Mouse (Mus musculus): ENCODE data around the gene Cma2.
A peak's percentile ranks its signal among the peaks of the same experiment; 100 is the strongest.
"Not testable (repeated sequence)": the region's sequence is repeated elsewhere in the genome, so short reads cannot be mapped to it uniquely, and the experiment has no call there.

The Cma2 gene

GRCm38 (mm10) chr14:55950346-55951030 lies at the start of gene Cma2:
TSS of gene Cma2 (plus strand) at chr14:55950980.
- DNase-seq: no peak

- no peak for DNase-seq
Measured at GRCm38 (mm10) chr14:55905518-55905917, 45.3 kb upstream of the Cma2 start.

- DNase-seq: no peak
Measured at GRCm38 (mm10) chr14:55913406-55913805, 37.4 kb upstream of the Cma2 start.

- DNase-seq: peak; percentile 67 to 80
Measured at GRCm38 (mm10) chr14:55918240-55919082, 32.3 kb upstream of the Cma2 start.

DNA sequence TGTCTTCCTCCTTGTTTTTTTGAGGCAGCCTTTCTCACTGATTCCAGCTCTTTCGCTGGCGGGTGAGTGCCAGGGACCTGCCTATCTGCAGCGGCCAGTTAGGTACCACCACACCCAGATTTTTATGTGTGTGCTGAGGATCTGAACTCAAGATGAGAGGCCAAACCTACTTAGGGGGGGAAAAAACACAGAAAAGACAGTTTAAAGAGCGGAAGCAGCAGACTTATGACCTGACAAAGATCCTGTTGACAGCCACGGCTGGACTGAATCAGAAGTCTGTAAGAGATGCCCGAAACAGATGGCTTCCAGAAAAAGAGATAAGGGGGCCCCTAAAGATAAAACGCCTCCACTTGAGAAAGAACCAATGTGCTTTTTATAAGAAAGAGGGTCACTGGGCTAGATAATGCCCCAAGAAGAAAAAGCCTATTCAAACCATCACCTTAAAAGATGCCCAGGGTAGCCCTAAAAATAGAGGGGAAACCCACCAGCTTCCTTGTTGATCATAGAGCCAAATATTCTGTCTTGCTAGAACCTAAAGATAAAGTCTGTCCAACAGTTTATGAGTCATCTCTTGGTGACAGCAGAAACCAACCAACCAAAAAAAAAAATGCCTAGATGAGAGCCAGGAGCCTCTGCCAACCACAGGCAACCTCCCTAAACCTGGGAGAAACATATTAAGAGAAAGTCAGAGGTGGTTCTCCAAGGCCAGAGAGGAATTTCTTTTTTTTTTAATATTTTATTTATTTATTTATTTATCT lies 28.1 kb upstream of the Cma2 start:
- DNase-seq: no peak

- DNase-seq: no peak
Measured at GRCm38 (mm10) chr14:55926847-55927246, 23.9 kb upstream of the Cma2 start.

GRCm38 (mm10) chr14:55929263-55929997 lies 21.4 kb upstream of the Cma2 start:
- no peak for DNase-seq

- DNase-seq: peak; percentile 22
Measured at GRCm38 (mm10) chr14:55933586-55933985, 17.2 kb upstream of the Cma2 start.

DNA sequence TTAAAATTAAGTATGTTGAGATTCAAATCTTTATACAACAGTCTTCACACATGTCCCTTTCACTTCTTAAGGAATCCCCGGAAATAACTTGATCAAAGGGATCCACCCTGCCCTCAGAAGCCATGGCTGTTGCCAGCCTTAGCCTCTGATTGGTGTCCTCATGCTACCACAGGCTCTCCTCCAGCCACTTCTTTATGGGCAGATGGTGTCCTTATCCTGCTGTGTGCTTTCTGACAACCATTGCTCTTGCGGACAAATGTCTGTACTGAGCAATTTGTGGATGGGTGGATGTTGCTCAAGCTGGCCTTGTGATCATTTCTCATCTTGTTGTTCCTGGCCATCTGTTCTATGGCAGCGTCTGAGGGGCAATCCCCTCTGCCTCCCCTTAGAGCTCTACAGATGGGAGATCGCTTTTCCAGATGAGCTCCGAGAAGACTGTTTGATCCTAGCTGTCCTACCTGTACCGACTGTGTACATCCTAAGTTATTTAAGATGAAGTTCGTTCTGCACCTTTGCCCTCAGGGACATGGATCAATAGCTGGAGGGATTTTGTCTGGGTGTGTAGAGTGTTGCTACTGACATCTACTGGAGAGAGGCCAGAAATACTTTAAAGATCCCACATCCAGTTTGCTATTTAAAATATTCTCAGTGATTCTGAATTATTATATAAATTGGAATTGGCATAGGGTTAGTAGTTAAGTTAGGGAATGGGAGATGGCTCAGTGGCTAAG lies 10.5 kb upstream of the Cma2 start:
- DNase-seq: no peak

DNA sequence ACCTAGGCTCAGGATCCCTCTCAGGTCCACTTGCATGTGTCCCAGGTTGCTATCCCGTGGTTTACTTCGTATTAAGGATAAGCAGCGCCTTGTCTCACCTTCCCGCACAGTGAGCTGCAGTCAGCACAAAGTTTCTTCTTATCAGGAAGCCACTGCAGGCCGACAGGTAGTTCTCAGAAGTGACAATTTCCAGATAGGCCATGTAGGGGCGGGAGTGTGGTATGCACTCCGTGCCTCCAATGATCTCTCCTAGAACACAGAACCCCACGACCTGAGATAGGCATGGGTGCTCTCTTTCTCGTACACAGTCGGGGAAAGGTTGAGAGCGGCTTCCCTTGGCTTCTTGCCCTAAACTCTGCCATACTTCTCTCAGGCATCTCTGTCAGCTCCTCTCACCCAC lies 7.2 kb upstream of the Cma2 start:
- no peak for DNase-seq

DNA sequence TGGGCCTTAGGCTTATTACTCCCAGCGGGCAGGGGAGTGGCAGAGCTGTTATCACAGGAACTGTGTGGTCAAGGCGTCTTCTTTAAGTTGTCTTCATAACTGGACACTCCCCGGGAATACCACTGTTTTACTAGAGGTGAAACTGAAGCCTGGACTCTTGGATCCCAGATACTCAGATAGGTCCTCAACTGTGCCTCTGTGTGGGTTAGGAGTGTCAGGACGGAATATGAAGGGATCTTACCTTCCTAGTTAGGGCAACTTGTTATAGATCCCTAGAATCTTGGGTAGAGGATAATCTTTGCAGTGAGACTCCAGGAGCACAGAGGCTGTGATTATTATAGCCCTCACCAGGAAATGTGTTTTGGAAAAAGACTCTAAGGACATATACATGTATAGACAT lies 6.2 kb upstream of the Cma2 start, which contains the start of gene Cma1:
Cma1 (minus strand) TSS at position 101 of the 400 bp plus-strand sequence.
- DNase-seq: no peak

- no peak for DNase-seq
Measured at GRCm38 (mm10) chr14:55946269-55946969, 4.4 kb upstream of the Cma2 start.

DNA sequence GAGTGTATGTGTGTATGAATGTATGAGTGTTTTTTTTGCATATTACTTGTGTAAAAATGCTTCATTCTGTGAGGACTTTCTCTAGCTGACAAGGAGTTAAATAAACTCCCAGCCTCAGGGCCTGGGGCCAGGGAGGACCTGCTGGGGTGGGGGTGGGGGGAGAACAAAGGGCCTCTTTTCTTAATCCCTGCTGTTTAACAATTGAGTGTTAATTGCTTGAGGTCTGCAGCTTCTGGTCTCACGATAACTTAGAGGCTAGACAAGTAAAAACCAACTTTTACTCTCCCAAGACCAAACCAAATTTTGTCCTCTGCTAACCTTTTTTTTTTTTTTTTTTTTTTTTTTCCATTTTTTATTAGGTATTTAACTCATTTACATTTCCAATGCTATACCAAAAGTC lies 12.5 kb downstream of the Cma2 start:
- DNase-seq: no peak

DNA sequence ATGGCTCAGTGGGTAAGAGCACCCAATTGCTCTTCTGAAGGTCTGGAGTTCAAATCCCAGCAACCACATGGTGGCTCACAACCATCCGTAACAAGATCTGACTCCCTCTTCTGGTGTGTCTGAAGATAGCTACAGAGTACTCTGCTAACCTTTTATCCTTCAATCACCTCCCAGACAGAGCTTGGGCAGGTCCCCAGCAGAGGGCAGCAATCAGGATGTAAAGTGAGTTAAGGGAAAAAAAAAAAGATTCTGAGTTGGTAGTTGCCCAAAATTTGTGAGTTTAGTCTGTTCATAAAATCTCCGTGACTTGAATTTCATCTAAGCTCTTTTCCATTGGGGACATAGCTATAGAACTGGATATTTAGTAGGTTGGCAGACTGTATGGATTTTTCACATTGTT lies 13.1 kb downstream of the Cma2 start:
- DNase-seq: not testable (repeated sequence)

DNA sequence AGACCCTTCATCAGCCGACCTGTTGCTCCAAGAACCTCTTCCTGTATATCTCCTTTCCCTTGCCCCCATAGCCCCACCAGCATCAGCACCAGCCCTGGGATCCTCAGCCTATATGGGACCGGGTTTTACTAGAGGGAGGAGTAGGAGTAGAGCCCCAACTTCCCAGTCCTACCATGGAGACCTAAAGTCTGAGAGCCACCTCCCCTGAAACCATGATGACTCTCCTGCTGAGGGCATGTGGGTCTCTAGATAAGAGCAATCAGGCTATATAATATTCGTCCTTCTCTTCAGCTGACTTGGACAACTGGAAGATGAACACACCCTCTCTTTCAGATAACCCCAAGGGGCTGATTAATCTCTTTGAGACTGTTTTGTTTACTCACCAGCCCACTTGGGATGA lies 36.7 kb downstream of the Cma2 start:
- DNase-seq: not testable (repeated sequence)

DNA sequence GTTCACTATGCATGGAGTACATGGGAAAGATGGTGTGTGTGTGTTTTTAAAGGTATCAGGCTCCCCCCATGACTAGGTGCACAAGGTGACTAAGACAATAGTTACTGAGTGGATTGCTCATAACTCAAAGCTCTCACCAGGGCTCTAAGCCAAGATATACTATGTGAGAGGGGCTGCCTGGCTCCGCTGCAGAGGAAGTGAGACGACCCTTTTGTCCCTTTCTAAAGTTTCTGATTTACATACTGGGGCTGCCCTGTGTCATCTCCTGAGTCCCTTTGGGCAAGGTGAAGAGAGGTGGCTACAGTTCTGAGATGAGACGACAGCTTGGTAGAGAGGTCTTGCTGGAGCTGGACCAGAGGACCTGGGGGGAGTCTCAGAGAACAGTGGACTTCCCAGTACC lies 62.4 kb downstream of the Cma2 start:
- no peak for DNase-seq

DNA sequence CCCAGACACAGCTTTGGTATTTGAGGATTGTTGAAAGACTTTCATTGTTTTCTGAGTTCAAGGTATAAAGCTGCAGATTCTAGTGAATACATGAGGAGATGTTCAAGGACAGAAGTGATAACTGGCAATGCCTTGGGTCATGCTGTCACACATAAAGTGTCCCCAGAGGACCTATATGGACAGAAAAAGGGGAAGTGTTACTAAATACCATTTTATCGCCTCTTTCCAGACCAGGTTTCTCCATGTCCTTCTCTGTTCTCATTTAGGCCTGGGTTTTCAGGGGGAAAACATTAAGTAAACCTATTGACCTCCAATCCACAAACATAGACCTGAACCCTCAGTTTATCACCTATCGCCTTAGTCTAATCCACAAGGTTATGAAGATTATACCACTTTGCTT lies 63.1 kb downstream of the Cma2 start:
- DNase-seq: no peak

- DNase-seq: not testable (repeated sequence)
Measured at GRCm38 (mm10) chr14:56017671-56018070, 66.9 kb downstream of the Cma2 start, which contains the start of gene Mcpt1. TSS of gene Mcpt1 (plus strand) at chr14:56017971.

DNA sequence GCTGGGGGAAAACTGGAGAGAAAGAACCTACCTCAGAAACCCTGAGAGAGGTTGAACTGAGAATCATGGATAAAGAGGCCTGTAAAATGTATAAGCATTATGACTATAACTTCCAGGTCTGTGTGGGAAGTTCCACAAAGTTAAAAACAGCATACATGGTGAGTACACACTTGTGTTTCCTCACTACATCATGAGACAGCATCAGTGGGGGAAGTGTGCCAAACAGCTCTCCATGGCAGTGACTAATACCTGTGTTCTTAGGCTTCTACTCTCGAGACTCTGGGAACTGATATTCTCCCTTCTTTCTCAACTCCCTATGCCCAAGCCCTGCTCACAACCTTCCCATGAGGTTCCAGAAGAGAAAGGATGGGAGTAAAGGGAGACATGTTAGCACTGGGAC lies 68.7 kb downstream of the Cma2 start:
- no peak for DNase-seq

DNA sequence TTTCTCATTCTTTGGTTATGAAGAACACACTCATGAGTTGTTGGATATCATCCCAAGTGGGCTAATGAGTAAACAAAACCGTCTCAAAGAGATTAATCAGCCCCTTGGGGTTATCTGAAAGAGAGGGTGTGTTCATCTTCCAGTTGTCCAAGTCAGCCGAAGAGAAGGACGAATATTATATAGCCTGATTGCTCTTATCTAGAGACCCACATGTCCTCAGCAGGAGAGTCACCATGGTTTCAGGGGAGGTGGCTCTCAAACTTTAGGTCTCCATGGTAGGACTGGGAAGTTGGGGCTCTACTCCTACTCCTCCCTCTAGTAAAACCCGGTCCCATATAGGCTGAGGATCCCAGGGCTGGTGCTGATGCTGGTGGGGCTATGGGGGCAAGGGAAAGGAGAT lies 70.5 kb downstream of the Cma2 start:
- DNase-seq: not testable (repeated sequence)

Measured in kidney, adult 8-10 months (tissue).